Mouse (Mus musculus) bone marrow macrophage, adult 2 months (primary cell): Measurements from ENCODE around the gene Ifit3b. TPM values are rescaled to one million over a fixed set of nuclear protein-coding genes. Genes with fewer than 3 reads are reported as not detected.
"Not testable (repeated sequence)": the region's sequence is repeated elsewhere in the genome, so short reads cannot be mapped to it uniquely, and the experiment has no call there.

ENCODE experiments used
- H3K27ac ChIP-seq: 2 replicates; pipeline ENCODE4 v1.5.1; 2012; ENCODE audit warnings: low read depth, low read length; ENCODE audit not compliant: insufficient read depth
- H3K4me1 ChIP-seq: 2 replicates; pipeline ENCODE4 v1.6.1; 2012; ENCODE audit warnings: low read length; ENCODE audit not compliant: control insufficient read depth, insufficient read depth
- H3K4me3 ChIP-seq: 2 replicates; pipeline ENCODE4 v1.5.1; 2012; ENCODE audit warnings: mild to moderate bottlenecking, low read length, moderate library complexity; ENCODE audit not compliant: insufficient read depth
- CTCF ChIP-seq: IDR thresholded peaks from 2 replicates; pipeline ENCODE4 v1.5.1; 2012; ENCODE audit warnings: low read depth, mild to moderate bottlenecking, low read length, moderate library complexity
- POLR2A ChIP-seq: IDR thresholded peaks from 2 replicates; pipeline ENCODE4 v1.6.1; 2012; ENCODE audit warnings: mild to moderate bottlenecking, low read depth, low read length, borderline replicate concordance
- polyA plus RNA-seq: library from polyadenylated mRNA; stranded (reverse); fragments of >200 nt; gene quantifications from 2 replicates; pipeline ENCODE4 v1.2.4, GENCODE M21; 2012; ENCODE audit not compliant: missing spikeins, insufficient read depth, insufficient read length

Gene Ifit3b
- polyA plus RNA-seq, 1 experiment: 25.0 TPM

GRCm38 (mm10) chr19:34623781-34624180 is 16.0 kb downstream of the Ifit3b start:
- no peak overlapping the region for H3K4me3 ChIP-seq
- H3K27ac ChIP-seq: no peak overlapping the region
- TF ChIP-seq CTCF (no peak), POLR2A (no peak)

GRCm38 (mm10) chr19:34624663-34625062 is 16.9 kb downstream of the Ifit3b start:
- no peak overlapping the region for H3K27ac ChIP-seq

More at GRCm38 (mm10) chr19:34623781-34624180, 16.0 kb downstream of the Ifit3b start:
- no peaks in the 10 kb centered on the region for H3K4me1 ChIP-seq

GRCm38 (mm10) chr19:34627496-34627895 is 19.7 kb downstream of the Ifit3b start:
- H3K27ac ChIP-seq: no peak overlapping the region
- no peak for TF ChIP-seq POLR2A
- H3K4me1 ChIP-seq: no peaks in the 10 kb centered on the region
- H3K4me3 ChIP-seq: no peak overlapping the region

More at GRCm38 (mm10) chr19:34624663-34625062, 16.9 kb downstream of the Ifit3b start:
- TF ChIP-seq POLR2A: no peak
- TF ChIP-seq CTCF: no peak
- Histone ChIP-seq H3K4me1 (no peaks in the 10 kb centered on the region), H3K4me3 (no peak overlapping the region)

GRCm38 (mm10) chr19:34631487-34631886 is 23.7 kb downstream of the Ifit3b start:
- Histone ChIP-seq H3K27ac (no peak overlapping the region), H3K4me1 (peaks cover 9% of the 10 kb centered on the region), H3K4me3 (no peak overlapping the region)
- no peak for TF ChIP-seq POLR2A
- TF ChIP-seq CTCF: no peak

GRCm38 (mm10) chr19:34633484-34633883 is 25.7 kb downstream of the Ifit3b start:
- TF ChIP-seq POLR2A: no peak
- TF ChIP-seq CTCF: no peak
- Histone ChIP-seq H3K4me1 (peaks cover 9% of the 10 kb centered on the region), H3K4me3 (0 out of 2 replicates have a peak overlapping the region, but pooled peaks have one; percentile 1), H3K27ac (peak overlapping the region; percentile 61)

GRCm38 (mm10) chr19:34636933-34637557 is 29.3 kb downstream of the Ifit3b start:
- TF ChIP-seq CTCF (peak; percentile 97), POLR2A (no peak)

GRCm38 (mm10) chr19:34640623-34641022 is 32.9 kb downstream of the Ifit3b start, which contains the start of the genes Ifit1bl2 and Ifit1:
TSS of gene Ifit1bl2 (minus strand) at chr19:34640743.
TSS of gene Ifit1 (plus strand) at chr19:34640871.
- TF ChIP-seq POLR2A (no peak), CTCF (no peak)
- H3K27ac ChIP-seq: no peak within 1 kb of the TSS
- peak within 1 kb of the TSS; percentile 39 for H3K4me3 ChIP-seq
- H3K4me1 ChIP-seq: peaks cover 2% of the 10 kb centered on the region; the same call in 1 of the 2 replicates

More at GRCm38 (mm10) chr19:34636933-34637557, 29.3 kb downstream of the Ifit3b start:
- H3K27ac ChIP-seq: no peak overlapping the region
- peaks cover 11% of the 10 kb centered on the region for H3K4me1 ChIP-seq
- no peak overlapping the region for H3K4me3 ChIP-seq

- peaks cover 2% of the 10 kb centered on the region; the same call in 1 of the 2 replicates for H3K4me1 ChIP-seq
- H3K27ac ChIP-seq: no peak overlapping the region
- H3K4me3 ChIP-seq: no peak overlapping the region
- no peak for TF ChIP-seq CTCF
- TF ChIP-seq POLR2A: no peak
Observed at GRCm38 (mm10) chr19:34642616-34643015, 34.8 kb downstream of the Ifit3b start.

- not testable (repeated sequence) for H3K4me3 ChIP-seq, H3K27ac ChIP-seq, H3K4me1 ChIP-seq
Observed at GRCm38 (mm10) chr19:34647630-34648029, 39.9 kb downstream of the Ifit3b start.

- no peak for TF ChIP-seq CTCF
- no peak overlapping the region for H3K27ac ChIP-seq
- H3K4me1 ChIP-seq: no peaks in the 10 kb centered on the region
- H3K4me3 ChIP-seq: no peak overlapping the region
Observed at GRCm38 (mm10) chr19:34650276-34650675, 42.5 kb downstream of the Ifit3b start.
